Mouse (Mus musculus) brain, embryonic 14.5 days (tissue): Measurements from ENCODE around the gene Fer.

Experiments used
- CTCF ChIP-seq: fragments of 200-500 bp; IDR thresholded peaks from 2 replicates; pipeline ENCODE4 v1.5.1; 2012; ENCODE audit warnings: inconsistent platforms, mild to moderate bottlenecking, moderate library complexity, borderline replicate concordance; ENCODE audit not compliant: insufficient read depth, insufficient read length; ENCODE audit errors: extremely low read depth
- POLR2A ChIP-seq: fragments of 200-500 bp; IDR thresholded peaks from 2 replicates; pipeline ENCODE4 v1.6.1; 2012; ENCODE audit warnings: mild to moderate bottlenecking, inconsistent platforms, borderline replicate concordance; ENCODE audit not compliant: poor library complexity, insufficient read depth, insufficient read length, severe bottlenecking; ENCODE audit errors: extremely low read depth

- TF ChIP-seq POLR2A = no peak
- TF ChIP-seq CTCF = no peak
Measured at GRCm38 (mm10) chr17:64041771-64042170, 178.9 kb downstream of the Fer start.
